Mouse (Mus musculus) cortical plate, adult 2 months (tissue): ENCODE data around the gene Syngap1.

Source experiments
- CTCF ChIP-seq: fragments of 200-500 bp; IDR thresholded peaks from 2 replicates; pipeline ENCODE4 v1.5.1; 2011; ENCODE audit warnings: mild to moderate bottlenecking, control low read depth, low read length; ENCODE audit not compliant: insufficient read depth; ENCODE audit errors: extremely low read depth
- POLR2A ChIP-seq: fragments of 200-500 bp; IDR thresholded peaks from 2 replicates; pipeline ENCODE4 v1.6.1; 2011; ENCODE audit warnings: mild to moderate bottlenecking, low read length, control low read depth; ENCODE audit not compliant: insufficient read depth; ENCODE audit errors: extremely low read depth

DNA sequence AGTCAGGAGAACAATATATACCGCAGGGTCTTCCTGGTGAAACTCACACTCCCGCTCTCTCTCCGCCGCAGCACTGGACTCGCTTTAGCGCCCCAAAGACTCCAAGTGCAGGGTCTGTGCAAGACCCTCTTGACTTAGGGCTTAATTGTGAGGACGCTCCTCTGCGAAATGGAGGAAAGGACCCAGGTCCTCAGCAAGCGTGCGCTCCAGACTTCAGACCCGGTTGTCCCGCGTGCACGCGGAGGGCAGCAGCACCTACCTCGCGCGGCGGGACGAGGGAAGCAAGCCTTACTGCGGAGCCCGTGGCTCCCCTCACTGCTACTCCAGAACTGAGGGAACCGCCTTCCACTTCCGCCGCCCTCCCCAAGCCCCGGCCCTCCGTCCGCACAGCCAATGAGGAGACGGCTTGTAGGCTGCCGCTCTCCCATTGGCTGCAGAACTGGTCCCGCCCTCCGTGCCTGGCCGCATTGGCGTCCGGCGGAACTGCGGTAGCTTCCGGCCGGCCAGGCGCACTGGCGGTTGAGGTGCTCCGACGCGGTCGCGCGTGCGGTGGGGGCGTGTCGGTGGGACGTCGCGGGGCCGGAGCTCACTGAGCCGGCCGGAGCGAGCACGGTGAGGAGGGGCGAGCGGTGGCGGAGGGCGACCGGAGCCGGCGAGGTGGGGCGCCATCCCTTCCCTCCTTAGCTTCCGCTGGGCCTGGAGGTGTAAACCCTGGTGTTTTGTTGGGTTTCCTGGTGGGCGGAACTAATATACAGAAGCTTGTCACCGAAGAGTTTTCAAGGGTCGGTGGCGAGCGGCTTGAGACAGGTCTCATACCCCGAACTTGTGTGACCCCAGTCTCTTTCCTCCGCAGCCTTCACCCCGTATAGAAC lies 31.9 kb downstream of the Syngap1 start, which contains the start of gene Zbtb9:
- peak; percentile 97 for TF ChIP-seq POLR2A
- no peak for TF ChIP-seq CTCF
